Mouse (Mus musculus): ENCODE measurements around the gene Slc4a11. TPM values are rescaled to one million over a fixed set of nuclear protein-coding genes. Genes with fewer than 3 reads are reported as not detected.

Gene Slc4a11
- polyA plus RNA-seq, 1 experiment from 2014 or later, result 0.14 TPM

GRCm38 (mm10) chr2:130667559-130667958 is 29.8 kb downstream of the Slc4a11 start, which contains the start of gene Itpa:
Itpa (plus strand) TSS chr2:130667610.
- Histone ChIP-seq H3K36me3 (ENCODE audit: control insufficient read depth, insufficient read depth) (peaks cover 13% of the 10 kb centered on the region; the same call in 1 of the 2 replicates), H3K4me1 (replicated peaks; ENCODE audit: control insufficient read depth, insufficient read depth, low read length) (peaks cover 4% of the 10 kb centered on the region), H3K27ac (ENCODE audit: low read depth, low read length) (peak within 1 kb of the TSS; percentile 62), H3K9me3 (ENCODE audit: control insufficient read depth) (no peaks in the 10 kb centered on the region), H3K4me3 (ENCODE audit: low read depth, low read length) (peak within 1 kb of the TSS; percentile 69), H3K4me2 (replicated peaks; ENCODE audit: low read depth) (peak within 1 kb of the TSS; percentile 82), H3K27me3 (replicated peaks; ENCODE audit: control insufficient read depth, insufficient read depth, low read length) (no peaks in the 10 kb centered on the region), H3K9ac (ENCODE audit: low read depth, low read length) (peak within 1 kb of the TSS; percentile 61)
- WGBS, result 1% methylated on average over 31 of the region's 31 CpGs
- TF ChIP-seq CTCF (IDR thresholded peaks at IDR 0.05; ENCODE audit: low read depth), result peak; percentile 88
- ATAC-seq, result peak; percentile 65

- no peaks in the 10 kb centered on the region for H3K9me3 ChIP-seq (ENCODE audit: control insufficient read depth)
- ATAC-seq, result peak; percentile 95
- peak within 1 kb of the TSS; percentile 99 for H3K27ac ChIP-seq (ENCODE audit: low read depth, low read length)
- peak; percentile 43 for TF ChIP-seq CTCF (IDR thresholded peaks at IDR 0.05; ENCODE audit: low read depth)
- peaks cover 33% of the 10 kb centered on the region for H3K36me3 ChIP-seq (ENCODE audit: control insufficient read depth, insufficient read depth)
- under 1% methylated on average over 40 of the region's 40 CpGs for WGBS
- peak within 1 kb of the TSS; percentile 70 for H3K4me2 ChIP-seq (replicated peaks; ENCODE audit: low read depth)
- H3K27me3 ChIP-seq (replicated peaks; ENCODE audit: control insufficient read depth, insufficient read depth, low read length), result no peaks in the 10 kb centered on the region
- H3K9ac ChIP-seq (ENCODE audit: low read depth, low read length), result peak within 1 kb of the TSS; percentile 89
- H3K4me3 ChIP-seq (ENCODE audit: low read depth, low read length), result peak within 1 kb of the TSS; percentile 57
- H3K4me1 ChIP-seq (replicated peaks; ENCODE audit: control insufficient read depth, insufficient read depth, low read length), result peaks cover 4% of the 10 kb centered on the region
Measured at GRCm38 (mm10) chr2:130664102-130664701, 33.1 kb downstream of the Slc4a11 start, which contains the start of gene Ddrgk1. Ddrgk1 (minus strand) TSS chr2:130664659.

- 89% methylated on average over 11 of the region's 11 CpGs for WGBS
- H3K4me3 ChIP-seq (ENCODE audit: low read depth, low read length), result no peak overlapping the region; the same call in 1 of the 2 replicates
- ATAC-seq, result no peak
Measured at GRCm38 (mm10) chr2:130663342-130663741, 34.0 kb downstream of the Slc4a11 start.

GRCm38 (mm10) chr2:130658530-130658929 is 38.8 kb downstream of the Slc4a11 start:
- Histone ChIP-seq H3K9ac (ENCODE audit: low read depth, low read length) (no peak overlapping the region), H3K36me3 (ENCODE audit: control insufficient read depth, insufficient read depth) (peaks cover 86% of the 10 kb centered on the region)
- 95% methylated on average over 10 of the region's 10 CpGs for whole genome bisulfite sequencing

More at GRCm38 (mm10) chr2:130663342-130663741, 34.0 kb downstream of the Slc4a11 start:
- H3K27me3 ChIP-seq (replicated peaks; ENCODE audit: control insufficient read depth, insufficient read depth, low read length), result no peaks in the 10 kb centered on the region
- H3K36me3 ChIP-seq (ENCODE audit: control insufficient read depth, insufficient read depth), result peaks cover 42% of the 10 kb centered on the region
- H3K4me1 ChIP-seq (replicated peaks; ENCODE audit: control insufficient read depth, insufficient read depth, low read length), result peaks cover 4% of the 10 kb centered on the region
- TF ChIP-seq CTCF (IDR thresholded peaks at IDR 0.05; ENCODE audit: low read depth), result no peak
- H3K9ac ChIP-seq (ENCODE audit: low read depth, low read length), result peak overlapping the region; percentile 89; the same call in 1 of the 2 replicates
- H3K27ac ChIP-seq (ENCODE audit: low read depth, low read length), result no peak overlapping the region
- no peaks in the 10 kb centered on the region for H3K9me3 ChIP-seq (ENCODE audit: control insufficient read depth)
- H3K4me2 ChIP-seq (replicated peaks; ENCODE audit: low read depth), result peak overlapping the region; percentile 70

GRCm38 (mm10) chr2:130657541-130657940 is 39.8 kb downstream of the Slc4a11 start:
- H3K9me3 ChIP-seq (ENCODE audit: control insufficient read depth), result no peaks in the 10 kb centered on the region
- H3K4me2 ChIP-seq (replicated peaks; ENCODE audit: low read depth), result no peak overlapping the region
- no peak for TF ChIP-seq CTCF (IDR thresholded peaks at IDR 0.05; ENCODE audit: low read depth)
- H3K27ac ChIP-seq (ENCODE audit: low read depth, low read length), result no peak overlapping the region
- no peak overlapping the region for H3K4me3 ChIP-seq (ENCODE audit: low read depth, low read length)
- H3K36me3 ChIP-seq (ENCODE audit: control insufficient read depth, insufficient read depth), result peaks cover 85% of the 10 kb centered on the region
- no peak for ATAC-seq
- H3K9ac ChIP-seq (ENCODE audit: low read depth, low read length), result no peak overlapping the region
- H3K27me3 ChIP-seq (replicated peaks; ENCODE audit: control insufficient read depth, insufficient read depth, low read length), result no peaks in the 10 kb centered on the region
- 90% methylated on average over 6 of the region's 6 CpGs for WGBS
- H3K4me1 ChIP-seq (replicated peaks; ENCODE audit: control insufficient read depth, insufficient read depth, low read length), result no peaks in the 10 kb centered on the region

More at GRCm38 (mm10) chr2:130658530-130658929, 38.8 kb downstream of the Slc4a11 start:
- no peaks in the 10 kb centered on the region for H3K27me3 ChIP-seq (replicated peaks; ENCODE audit: control insufficient read depth, insufficient read depth, low read length)
- TF ChIP-seq CTCF (IDR thresholded peaks at IDR 0.05; ENCODE audit: low read depth), result no peak
- no peaks in the 10 kb centered on the region for H3K4me1 ChIP-seq (replicated peaks; ENCODE audit: control insufficient read depth, insufficient read depth, low read length)
- H3K9me3 ChIP-seq (ENCODE audit: control insufficient read depth), result no peaks in the 10 kb centered on the region
- no peak for ATAC-seq
- no peak overlapping the region for H3K4me2 ChIP-seq (replicated peaks; ENCODE audit: low read depth)
- no peak overlapping the region for H3K27ac ChIP-seq (ENCODE audit: low read depth, low read length)
- H3K4me3 ChIP-seq (ENCODE audit: low read depth, low read length), result no peak overlapping the region

GRCm38 (mm10) chr2:130656536-130656935 is 40.8 kb downstream of the Slc4a11 start:
- Histone ChIP-seq H3K9ac (ENCODE audit: low read depth, low read length) (no peak overlapping the region), H3K9me3 (ENCODE audit: control insufficient read depth) (no peaks in the 10 kb centered on the region), H3K27me3 (replicated peaks; ENCODE audit: control insufficient read depth, insufficient read depth, low read length) (no peaks in the 10 kb centered on the region), H3K4me1 (replicated peaks; ENCODE audit: control insufficient read depth, insufficient read depth, low read length) (no peaks in the 10 kb centered on the region), H3K36me3 (ENCODE audit: control insufficient read depth, insufficient read depth) (peaks cover 76% of the 10 kb centered on the region), H3K4me3 (ENCODE audit: low read depth, low read length) (no peak overlapping the region), H3K27ac (ENCODE audit: low read depth, low read length) (no peak overlapping the region), H3K4me2 (replicated peaks; ENCODE audit: low read depth) (no peak overlapping the region)
- WGBS, result 94% methylated on average over 9 of the region's 9 CpGs
- no peak for ATAC-seq
- TF ChIP-seq CTCF (IDR thresholded peaks at IDR 0.05; ENCODE audit: low read depth), result no peak
